Mouse (Mus musculus) lung, adult 2 months (tissue): Measurements from ENCODE around the gene Map3k15.

Experiments
- CTCF ChIP-seq: fragments of 200-500 bp; IDR thresholded peaks from 2 replicates; pipeline ENCODE4 v1.5.1; 2011; ENCODE audit warnings: mild to moderate bottlenecking, low read length, control low read depth; ENCODE audit not compliant: insufficient read depth
- POLR2A ChIP-seq: fragments of 200-500 bp; IDR thresholded peaks from 2 replicates; pipeline ENCODE4 v1.6.1; 2011; ENCODE audit warnings: low read depth, mild to moderate bottlenecking, control low read depth, low read length, borderline replicate concordance; ENCODE audit errors: extremely low read depth

DNA sequence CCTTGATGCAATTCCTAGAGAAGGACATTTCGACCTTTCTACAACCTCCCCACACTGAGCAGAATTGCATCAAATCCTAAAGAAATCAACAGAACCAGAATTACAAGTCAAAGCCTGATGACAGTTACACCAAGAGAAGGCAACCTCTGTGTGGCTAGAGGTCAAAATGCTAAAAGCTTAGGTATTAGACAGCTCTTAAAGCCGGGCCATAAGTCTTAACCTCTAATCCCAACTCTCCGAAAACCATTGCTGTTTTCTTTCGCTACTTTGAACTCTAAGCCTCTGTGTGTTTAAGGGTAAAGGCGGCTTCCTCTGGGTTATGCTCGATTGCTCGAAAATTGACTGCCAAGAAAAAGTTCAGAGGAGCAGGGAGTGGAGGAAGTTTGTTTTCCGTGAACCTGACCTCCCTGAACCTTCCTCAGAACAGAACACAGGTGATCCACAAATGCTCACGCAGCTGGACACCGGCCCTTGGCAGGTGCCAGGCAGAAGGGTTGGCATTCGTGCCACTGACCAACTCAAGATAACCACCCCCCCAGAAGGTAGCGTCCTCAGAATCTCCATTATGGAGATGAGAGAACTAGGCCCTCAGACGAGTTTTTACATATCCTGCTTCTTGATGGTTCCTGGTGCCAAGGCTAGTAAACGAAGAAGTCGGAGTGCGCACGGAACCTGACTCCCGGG, 149.1 kb downstream of the Map3k15 start:
- TF ChIP-seq POLR2A (no peak), CTCF (no peak)
